Mouse (Mus musculus): ENCODE data around the gene Rcor1.

- TF ChIP-seq CHD2 (IDR thresholded peaks at IDR 0.05; ENCODE audit: low read depth, low read length): no peak
- TF ChIP-seq ZNF384 (IDR thresholded peaks at IDR 0.05; ENCODE audit: low read depth, low read length): no peak
- no peak for TF ChIP-seq ZC3H11A (IDR thresholded peaks at IDR 0.05; ENCODE audit: borderline replicate concordance, low read depth, low read length)
These were observed 49.0 kb downstream of the Rcor1 start for GRCm38 (mm10) chr12:111088186-111088585.

Measured in ES-E14 (cell line).